Mouse (Mus musculus): Measurements from ENCODE around the gene Zfp808.
"Not testable (repeated sequence)": the region's sequence is repeated elsewhere in the genome, so short reads cannot be mapped to it uniquely, and the experiment has no call there.

Gene Zfp808

DNA sequence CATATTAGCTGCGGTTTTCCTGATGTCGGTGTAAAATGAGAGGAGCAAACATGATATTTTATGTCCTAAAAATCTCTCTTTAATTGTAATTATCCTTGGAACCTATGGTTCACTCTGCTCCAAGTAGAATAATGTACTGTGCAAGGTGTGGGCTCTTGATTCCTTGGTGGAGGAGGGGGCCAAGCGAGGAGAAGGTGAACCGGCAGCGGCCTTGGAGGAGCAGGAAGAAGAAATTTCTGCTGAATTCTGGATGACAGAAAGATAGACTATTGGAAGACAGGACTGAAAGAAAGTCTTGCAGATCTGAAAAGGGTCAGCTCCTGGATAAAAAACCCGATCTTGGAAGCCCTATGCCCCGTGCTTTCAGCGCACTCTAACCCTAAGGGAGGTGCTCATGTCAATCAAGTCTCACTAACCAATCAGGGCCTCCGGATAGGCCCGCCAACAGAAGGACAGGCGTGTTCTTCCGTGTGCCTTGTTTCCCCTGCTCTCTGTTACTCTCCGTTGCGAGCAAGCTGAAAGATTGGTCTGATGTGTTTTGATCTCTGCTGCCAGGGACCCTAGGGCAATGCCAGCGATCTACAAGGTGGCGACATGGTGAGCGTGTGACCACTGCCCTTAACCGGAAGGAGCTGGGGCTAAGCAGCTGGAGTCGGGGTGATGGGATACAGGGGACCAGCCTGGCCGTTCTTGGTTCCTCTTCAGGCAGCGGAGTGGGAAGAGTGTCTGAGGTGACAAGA lies at the start of gene Zfp808:
Gene Zfp808, plus strand, starts transcription at position 455 of the 740 bp plus-strand sequence.
- ATAC-seq (ENCODE audit: low TSS enrichment): peak; percentile 73

DNA sequence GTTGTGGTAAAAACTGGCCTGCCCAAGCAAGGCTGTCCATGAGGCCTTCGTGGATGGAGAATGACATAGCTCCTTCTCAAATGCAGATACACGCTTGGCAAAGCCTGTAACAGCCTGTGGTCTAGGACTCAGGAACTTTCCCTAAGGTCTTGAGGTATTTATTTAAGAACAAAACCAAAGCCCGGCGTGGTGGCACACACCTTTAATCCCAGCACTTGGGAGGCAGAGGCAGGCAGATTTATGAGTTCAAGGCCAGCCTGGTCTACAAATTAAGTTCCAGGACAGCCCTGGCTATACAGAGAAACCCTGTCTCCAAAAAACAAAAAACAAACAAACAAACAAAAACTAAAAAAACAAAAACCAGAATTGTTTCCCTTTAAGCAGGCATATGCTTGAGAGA lies 30.9 kb upstream of the Zfp808 start:
- not testable (repeated sequence) for ATAC-seq (ENCODE audit: low TSS enrichment)

DNA sequence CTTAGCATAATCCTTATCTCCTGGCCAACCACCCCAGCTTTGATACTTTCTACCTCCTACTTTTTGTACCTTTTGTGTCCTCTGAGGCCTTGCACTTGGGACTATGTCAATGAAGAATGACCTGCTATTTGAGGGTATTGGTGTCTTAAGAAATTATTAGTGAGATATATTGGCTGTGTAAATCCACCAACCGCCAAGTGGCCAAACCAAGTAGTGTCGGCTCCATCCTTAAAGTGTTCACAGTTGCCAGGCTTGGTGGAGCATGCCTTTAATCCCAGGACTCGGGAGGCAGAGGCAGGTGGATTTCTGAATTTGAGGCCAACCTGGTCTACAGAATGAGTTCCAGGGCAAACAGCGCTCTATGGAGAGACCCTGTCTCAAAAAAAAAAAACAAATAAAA lies 30.2 kb upstream of the Zfp808 start:
- ATAC-seq (ENCODE audit: low TSS enrichment): not testable (repeated sequence)

DNA sequence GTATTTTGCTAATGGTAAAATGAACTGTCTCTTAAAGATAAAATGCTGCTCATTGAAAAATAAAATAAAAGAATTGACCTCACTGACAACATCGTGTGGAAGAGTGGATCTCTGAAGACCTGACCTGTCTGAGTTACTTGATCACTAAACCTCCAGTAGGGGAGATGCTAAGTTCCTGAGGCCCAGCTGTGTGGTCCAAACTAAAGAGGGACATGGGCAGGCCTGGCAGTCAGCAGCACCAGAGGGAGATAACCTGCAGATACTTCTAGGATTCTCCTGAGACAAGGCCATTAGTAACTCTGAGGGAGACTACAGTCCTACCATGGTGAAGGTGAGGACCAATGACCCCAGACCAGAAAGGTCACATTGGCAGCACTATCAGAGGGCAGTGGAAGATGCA lies 27.3 kb upstream of the Zfp808 start:
- not testable (repeated sequence) for ATAC-seq (ENCODE audit: low TSS enrichment)

DNA sequence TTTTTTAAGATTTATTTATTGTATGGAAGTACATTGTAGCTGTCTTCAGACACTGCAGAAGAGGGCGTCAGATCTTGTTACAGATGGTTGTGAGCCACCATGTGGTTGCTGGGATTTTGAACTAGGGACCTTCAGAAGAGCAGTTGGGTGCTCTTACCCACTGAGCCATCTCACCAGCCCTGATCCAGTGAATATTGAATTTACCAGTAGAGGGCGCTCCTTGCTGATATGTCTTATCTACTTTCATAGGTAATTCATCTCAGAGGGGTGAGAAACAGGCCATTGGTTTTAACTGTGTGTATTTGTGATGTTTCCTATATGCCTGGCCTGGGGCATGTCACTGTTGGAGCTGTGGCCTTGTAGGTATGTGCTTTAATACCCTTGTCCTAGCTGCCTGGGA lies 13.8 kb upstream of the Zfp808 start:
- ATAC-seq (ENCODE audit: low TSS enrichment): not testable (repeated sequence)

DNA sequence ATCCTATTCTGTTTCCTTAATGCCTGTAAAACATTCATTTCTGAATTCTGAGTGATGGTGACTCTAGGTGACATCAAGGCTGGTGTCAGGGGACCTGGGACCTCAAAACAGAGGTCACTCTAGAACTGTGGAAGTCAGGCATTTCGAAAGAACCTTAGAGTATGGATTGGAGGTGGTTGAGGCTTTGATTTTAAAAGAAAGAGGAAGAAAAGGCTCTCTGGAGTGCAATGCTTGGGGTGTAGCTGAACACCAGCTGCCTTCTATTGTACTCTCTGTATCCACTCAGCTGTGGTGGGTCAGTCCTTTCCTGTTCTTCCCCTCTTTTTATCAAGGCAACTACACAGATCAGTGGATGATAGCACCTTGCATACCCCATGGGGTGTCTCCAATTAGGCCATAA lies 8.1 kb upstream of the Zfp808 start:
- not testable (repeated sequence) for ATAC-seq (ENCODE audit: low TSS enrichment)

DNA sequence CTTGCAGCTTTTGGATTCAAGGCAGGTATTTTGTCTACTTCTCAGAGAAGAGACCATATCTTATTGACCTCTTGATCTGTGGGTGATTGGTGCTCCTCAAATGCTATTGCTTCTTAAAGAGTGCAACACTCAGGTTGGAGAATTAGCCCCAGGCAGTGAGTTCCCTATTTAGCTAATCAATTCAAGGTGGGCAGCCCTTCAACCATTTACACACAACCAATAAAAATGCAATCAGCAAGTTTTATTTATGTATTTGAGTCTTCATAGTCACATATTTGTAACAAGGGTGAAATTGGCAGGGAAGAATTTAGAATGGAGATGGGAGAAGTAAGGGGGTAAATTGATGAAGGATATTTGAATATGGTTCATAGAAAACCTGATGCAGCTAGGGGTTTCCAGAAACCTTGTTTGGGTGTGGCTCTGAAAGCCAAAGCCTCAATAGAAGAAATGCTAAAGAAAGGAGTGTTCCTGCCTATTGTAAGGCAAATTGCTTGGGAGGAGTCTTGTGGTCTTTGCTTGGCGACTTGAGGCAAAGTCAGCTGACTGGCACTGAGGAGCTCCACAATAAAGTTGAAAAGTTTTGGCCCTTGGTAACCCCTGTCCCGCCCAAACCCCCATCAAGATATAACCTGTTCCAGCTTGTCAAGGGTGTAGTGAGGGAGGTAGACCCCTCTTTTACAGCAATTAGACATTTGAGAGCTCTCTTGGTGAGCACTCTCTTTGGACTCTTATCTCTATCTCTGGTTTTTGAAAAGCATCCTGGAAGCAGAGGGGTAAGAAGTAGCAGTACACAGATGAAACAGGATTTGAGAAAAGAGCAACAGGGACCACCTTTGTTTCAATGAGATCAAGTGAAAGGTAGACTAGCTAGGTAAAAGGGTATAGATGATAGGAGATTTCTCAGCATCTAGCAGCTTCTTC lies 52.4 kb downstream of the Zfp808 start:
- not testable (repeated sequence) for ATAC-seq (ENCODE audit: low TSS enrichment)

DNA sequence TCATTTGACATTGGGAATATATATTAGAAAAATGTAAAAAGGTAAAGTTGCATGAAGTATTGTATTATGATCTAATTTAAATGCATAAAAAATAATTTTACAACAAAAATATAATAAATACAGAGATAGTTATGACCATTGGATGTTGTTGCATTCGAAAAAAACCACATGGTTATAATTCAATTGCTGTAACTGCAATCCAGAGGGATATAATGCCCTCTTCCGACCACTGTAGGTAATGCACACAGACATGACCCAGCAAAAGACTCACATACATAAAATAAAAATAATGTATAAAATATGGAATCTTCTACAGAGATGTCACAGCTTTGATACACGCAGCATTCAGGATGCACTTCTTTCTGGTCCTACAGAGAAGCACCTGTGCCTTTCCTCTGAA lies 115.6 kb downstream of the Zfp808 start:
- ATAC-seq (ENCODE audit: low TSS enrichment): no peak

DNA sequence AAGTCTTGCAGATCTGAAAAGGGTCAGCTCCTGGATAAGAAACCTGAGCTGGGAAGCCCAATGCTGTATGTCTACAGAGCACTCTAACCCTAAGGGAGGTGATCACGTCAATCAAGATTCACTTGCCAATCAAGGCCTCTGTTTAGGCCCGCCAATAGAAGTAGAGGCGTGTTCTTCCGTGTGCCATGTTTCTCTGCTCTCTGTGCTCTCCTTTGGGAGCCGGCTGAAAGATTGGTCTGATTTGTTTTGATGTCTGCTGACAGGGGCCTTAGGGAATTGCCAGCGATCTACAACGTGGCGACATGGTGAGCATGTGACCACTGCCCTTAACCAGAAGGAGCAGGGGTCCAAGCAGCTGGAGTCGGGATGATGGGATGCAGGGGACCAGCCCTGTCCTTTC lies 125.5 kb downstream of the Zfp808 start:
- not testable (repeated sequence) for ATAC-seq (ENCODE audit: low TSS enrichment)

DNA sequence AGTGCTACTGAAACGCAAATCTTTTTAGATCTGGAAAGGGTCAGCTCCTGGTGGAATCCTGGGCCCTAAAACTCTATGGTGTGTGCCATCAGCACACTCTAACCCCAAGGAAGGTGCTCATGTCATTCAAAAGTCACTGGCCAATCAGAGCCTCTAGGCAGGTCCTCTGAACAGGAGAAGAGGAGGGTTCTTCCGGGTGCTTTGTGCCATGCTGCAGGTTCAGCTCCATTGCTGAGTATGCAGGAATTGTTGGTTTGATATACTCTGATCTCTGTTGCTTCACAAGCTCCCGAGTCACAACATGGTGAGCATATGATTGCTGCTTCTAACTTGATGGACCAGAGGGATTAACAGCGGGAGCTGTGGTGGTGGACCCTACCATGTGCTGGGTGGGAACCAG lies 133.7 kb downstream of the Zfp808 start:
- ATAC-seq (ENCODE audit: low TSS enrichment): no peak

Data from frontal cortex, adult (tissue).